Mouse (Mus musculus): ENCODE data around the gene Syt16.

Syt16 gene

DNA sequence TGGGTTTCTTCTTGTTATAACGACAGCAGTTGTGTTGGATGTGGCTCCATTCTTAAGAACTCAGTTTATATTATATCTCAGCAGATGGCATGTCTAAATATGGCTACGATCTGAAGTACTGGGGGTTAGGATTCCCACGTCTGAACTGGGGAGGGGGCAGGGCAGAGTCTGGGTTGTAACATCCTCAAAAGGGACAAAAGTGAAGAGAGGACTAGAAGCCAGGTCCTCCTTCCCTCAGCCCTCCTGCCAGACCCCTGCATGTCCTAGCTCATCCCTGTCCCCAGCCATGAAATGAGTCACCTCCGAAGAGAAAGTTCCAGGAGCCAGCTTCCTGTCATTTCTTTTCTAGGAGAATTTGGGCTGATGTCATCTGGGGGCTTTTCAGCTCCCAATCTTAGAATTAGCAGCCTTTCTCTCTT is 111.2 kb downstream of the Syt16 start:
- no peak for DNase-seq

DNA sequence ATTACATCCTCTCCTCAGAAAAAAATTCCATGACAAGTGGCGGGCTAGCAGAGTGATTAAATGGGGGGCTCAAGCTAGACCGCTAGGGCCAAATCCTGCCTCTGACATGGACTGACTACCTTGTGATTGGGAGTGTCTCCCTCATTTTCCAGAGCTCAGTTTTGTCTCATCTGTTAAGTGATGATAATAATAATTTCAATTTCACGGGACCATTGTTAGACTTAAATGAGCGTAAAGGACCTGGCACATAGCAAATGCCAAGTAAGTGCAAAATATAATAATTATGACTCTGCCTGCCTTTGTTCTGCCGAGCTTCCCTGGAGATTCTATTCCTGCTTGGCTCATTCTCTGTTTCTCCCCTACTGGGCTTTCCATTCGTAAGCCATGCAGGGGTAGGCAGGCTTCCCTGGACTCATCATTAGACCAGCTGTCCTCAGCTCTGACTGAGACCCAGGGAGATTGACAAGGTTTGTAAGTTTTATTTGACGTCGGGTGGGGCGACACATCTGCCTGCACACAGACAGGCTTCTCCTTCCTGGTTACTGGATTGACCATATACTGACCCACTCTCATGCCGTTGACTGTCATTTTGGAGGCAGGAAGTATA is 112.1 kb downstream of the Syt16 start:
- no peak for DNase-seq

DNA sequence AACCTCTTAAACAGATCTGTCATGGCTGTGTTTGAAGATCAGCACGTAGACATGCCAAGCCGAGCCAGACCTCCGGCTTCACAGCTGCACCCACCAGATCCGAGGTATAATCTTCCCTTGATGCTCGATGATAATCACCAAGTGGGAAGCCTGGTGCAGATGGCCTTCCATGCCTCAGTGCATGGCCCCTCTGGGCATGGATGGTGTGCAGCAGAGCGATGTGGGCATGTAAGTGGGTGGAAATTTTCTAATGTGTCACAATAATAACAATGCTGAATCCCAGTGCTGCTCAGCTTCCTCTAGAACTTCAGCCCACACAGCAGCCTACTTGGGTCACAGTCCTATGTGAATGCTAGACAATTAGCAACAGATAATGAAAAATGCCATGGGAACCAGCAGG is 119.4 kb downstream of the Syt16 start:
- DNase-seq, result no peak

DNA sequence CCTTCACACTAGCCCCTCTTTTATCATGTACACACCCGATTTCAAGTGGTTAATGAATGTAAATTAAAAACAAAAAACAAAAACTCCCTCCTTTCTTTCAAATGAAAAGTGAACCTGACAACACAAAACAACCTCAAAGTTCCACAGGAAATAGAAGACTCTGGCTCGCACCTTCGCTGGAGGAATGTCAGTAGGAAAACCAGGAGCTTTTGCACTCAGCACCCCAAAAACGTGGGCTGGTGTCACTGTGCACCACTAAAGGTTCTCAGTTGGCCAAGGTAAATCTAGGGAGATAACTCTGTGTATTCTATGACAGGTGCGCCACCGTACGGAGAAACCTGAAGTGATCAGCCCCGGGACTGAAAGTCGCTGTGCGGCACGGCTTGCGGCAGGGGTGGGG is 128.3 kb downstream of the Syt16 start:
- DNase-seq, result no peak

DNA sequence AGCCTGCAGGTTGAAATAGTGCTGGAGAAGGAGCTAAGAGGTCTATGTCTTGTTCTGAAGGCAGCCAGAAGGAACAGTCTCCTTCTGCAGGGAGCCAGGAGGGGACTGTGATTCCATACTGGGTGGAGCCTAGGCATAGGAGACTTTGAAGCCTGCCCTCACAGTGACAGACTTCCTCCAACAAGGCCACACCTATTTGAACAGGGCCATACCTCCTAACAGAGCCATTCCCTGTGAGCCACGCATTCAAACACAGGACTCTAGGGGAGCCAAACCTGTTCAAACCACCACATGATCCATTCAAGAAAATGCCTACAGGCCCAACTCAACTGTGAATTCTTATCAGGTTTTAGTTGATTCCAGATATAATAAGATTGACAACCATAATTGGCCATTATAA is 130.8 kb downstream of the Syt16 start:
- no peak for DNase-seq

DNA sequence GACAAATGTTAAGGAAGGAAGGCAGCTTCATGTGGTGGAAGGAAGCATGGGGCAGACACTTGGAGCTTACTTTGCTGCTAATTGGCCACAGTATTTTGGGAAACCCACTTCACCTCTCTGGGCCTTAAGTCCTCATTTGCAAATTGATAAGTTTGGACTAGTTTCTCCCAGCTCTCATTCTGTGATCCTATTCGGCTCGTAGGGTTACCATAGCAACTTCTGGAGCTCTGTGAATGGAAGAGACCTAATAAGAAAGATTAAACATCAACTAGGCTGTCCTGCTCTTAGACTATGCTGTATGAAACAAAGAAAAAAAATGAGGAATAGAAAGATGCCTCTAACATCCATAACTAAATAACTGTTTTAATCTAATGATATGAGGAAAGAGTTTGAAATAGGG is 134.3 kb downstream of the Syt16 start:
- no peak for DNase-seq

DNA sequence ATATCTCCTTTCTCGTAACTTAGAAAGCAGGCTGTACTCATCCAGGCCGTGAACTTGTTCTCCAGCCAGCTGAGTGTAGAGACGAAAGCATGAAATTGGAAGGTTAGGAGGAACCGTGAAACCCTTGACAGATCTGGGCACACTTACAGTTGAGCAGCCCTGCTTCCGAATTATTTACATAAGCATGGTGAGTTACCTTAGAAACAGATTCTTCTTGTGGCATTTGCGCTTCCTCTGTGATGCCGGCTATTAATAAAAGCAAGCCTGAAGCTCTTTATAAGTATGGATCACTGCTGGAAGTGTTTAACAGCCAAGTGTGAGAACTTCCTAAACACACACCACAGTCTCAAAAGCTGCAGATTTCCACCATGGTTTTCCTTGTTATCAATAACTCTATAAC is 144.7 kb downstream of the Syt16 start:
- DNase-seq, result no peak

DNA sequence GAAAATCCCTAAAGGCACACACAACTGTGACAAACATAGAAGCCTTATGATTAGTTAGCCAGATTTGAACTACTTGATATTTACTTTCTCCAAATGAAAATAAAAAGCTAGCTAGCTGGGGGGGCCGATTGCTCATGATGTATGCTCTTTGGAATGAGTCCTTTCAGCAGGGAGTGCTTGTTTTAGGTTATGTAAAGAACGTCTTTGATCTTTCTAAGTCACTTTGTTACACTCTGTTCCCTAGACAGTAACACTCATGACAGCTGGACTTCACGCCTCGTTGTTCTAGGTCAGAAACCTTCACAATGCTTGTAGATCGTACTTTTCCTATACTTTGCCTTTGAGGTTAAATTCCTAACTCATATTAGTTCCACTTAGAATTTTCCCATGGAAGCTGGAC is 146.9 kb downstream of the Syt16 start:
- DNase-seq, result no peak

DNA sequence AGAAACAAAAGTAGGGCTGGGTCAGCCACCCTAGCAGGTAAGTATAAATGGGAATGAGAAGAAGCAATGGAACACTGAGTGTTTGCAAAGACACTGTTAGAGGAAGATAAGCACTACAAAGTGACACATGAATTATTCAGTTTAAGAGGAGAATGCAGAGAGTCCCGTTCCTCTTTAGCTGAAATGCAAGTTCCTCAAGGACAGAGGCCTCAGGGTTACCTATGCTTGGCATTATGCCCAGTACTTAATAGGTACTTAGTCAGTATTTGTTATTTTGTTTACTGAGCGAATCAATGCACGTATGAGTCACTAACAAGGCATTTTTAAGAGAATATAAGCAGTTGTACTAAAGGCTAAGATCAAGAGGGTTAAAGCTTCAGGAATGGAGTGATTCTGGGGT is 163.3 kb downstream of the Syt16 start:
- DNase-seq, result no peak

DNA sequence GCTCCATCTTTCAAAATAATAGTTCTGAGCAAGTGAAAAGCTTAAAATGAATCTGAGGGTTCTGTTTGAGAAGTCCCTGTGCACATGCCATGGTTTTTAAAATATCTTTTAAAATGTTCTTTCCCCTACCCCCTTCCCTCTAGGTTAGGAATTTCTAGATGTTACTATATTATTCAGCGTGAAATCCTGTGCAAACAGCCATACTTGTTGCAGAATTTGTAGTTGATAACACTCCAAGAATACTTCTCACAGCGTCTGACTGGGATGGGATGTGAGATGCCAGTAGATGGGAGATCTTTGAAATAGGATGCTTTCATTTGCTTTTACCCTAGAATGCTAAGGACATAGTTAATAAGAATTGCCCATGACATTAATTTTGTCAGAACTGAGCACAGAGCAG is 165.6 kb downstream of the Syt16 start:
- DNase-seq, result no peak

DNA sequence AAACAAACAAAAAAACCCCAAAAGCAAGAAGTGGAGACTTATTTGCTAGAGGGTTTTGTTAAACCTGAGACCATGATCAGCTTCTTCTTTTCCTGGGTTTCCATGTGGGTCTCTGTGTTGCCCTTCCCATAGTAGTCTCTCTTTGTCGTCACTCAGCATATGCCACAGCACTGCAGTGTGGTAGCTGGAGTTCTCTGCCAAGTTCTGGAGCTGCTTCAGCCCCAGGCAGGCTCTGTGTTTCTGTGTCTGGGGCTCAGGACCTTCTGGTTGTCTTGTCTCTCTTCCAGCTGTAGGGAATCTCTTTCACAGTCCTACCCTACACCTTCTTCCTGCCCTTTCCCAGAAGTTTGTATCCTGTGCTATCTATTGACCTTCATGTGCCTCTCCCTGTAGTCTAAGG is 173.8 kb downstream of the Syt16 start:
- DNase-seq, result no peak

DNA sequence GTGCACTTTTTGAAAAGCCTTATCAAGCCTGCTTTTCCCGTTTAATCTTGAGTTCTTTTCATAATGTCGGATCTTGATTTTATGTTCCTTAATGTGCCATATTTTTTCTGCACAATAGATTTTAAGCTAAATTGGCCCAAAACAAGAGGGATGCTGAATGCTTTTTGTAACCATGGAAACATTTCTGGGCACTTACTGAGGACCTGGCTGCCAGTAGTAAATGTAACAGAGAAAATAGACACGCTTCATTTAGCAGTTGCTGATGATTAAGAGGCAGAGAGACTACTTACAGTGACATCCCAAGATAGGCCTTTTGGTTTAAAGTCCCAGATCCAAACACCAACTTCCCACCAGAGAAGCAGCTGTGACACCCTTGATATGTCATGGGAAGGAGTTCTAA is 176.4 kb downstream of the Syt16 start:
- DNase-seq, result no peak

DNA sequence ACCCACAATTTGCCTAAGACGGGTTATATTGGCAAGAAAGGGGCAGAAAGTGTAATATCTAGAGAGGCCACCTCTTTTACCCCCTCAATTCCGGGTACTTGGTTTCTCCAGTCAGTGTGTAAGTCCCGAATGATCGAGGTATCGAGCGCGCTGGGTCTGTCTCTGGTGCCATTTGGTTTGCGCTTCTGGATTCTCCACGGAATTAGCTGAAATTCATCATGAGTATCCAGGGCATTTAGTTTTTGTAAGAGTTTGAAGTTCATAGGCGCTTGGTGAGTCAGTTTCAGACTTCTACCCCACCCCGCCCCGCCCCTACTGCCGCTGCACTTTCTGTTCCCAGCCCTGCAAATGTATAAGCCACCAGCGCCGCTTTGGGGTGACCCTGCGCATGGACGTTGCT is 187.1 kb downstream of the Syt16 start:
- DNase-seq, result no peak

DNA sequence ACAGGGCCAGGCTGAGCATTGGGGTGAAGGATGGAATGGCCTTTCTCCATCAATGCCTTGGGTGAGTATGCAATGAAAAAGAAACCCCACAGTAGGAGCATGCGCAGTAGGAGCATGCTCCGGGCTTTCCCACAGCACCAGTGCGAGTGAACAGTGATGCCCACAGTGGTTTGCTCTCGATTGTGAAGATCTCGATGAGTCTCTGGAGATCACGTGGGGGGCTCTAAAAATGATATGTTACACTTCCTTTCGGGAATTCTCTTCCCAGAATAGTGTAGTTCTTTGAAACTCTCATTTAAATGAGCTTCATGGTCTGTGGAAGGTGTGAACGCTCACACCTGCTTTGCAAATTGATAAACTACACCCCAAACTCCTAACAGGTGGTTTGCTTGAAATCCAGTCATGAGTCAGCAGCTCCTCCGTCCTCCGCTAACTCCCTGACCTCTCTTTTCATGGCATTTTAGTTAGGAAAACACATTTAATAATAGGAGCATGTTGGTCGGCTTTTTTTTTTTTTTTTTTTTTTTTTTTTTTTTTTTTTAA is 190.9 kb downstream of the Syt16 start:
- DNase-seq, result no peak

DNA sequence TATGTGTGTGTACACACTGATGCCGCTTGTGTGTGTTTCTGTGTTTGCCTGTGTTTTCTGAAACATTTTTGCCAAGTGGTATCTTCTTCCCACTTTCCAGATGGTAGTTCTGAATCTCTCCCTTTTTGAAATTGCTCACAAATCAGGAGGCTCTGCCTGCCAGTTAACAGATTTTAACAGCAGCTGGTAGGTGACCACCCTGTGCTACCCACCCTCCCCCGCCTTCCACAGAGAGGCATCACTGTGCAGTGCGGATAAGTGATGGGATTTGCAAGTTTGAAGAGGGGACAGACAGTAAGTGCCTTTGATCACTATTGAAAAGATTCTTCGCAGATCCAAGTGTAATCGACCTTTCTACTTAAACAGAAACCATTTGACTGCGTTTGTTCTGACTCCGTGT is 191.4 kb downstream of the Syt16 start:
- DNase-seq, result no peak

DNA sequence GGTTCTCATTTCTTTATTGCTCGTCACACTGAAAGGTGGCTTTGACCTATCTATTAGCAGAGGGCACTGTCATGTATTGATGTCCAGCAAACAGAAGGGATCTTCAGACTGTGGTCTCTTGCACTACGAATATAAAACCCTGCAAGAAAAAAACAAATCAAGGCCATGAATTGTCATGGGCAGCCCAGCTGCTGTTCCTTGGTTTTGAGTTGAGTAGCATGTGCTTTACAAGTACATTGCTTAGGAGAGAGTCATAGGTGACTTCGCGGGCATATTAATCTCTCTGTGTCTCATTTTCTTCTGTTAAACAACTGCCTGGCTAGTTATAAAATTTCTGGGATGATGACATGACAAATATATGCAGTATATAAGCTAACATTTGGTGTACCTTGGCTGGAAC is 192.4 kb downstream of the Syt16 start:
- DNase-seq, result no peak

DNA sequence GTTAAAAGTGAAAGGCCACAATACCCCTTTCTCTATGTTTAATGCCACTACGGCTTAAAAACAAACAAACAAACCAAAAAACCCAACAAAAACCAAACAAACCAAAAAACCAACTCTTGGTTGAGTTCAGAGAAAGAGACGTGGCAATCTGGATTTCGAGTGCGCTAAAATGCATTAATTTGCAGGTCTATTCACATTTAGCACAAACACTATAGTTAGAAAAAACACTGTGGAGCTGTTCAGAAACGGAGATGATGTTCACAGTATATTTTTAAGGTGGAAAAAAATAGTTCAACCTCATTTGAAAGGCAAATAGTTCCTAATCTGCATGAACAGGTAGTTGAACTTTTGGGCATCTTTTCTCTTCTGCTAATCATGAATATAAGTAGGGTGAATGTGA is 192.8 kb downstream of the Syt16 start:
- DNase-seq, result no peak

DNA sequence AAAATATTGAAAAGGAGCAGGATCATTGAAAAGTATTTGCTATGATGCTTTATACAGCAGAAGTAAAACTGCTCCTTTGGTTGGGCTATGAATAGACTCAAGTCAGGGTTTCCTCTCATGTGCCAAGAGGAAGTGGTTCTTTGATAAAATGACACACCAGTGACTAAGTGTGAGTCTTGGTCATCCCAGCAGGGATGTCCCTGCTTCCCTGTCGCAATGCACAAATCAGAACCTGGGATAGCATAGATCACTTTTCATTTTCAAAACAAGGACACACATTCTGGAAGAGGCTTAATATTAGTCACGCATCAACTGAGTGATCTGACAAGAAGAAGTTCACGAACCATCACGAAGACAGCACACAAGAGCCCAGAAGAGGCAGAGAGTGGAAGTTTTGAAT is 195.1 kb downstream of the Syt16 start:
- no peak for DNase-seq

DNA sequence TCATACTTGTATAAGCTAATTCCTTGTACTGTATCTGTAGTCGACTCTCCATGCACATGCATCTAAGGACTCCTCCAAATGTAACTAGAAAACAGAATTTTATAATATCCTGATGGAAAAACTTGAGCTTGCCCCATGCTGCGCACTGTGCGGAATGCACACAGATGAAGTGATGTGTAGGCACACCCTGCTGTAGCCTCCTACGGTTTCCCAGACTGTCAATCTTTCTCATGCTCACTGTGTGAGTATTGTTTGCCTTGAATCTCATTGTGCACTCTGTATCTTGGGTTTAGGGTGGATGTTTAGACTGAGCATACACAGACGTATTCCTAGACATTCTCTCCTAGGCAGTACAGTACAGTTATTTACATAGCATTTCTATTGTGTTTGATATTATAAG is 203.9 kb downstream of the Syt16 start:
- DNase-seq, result no peak

DNA sequence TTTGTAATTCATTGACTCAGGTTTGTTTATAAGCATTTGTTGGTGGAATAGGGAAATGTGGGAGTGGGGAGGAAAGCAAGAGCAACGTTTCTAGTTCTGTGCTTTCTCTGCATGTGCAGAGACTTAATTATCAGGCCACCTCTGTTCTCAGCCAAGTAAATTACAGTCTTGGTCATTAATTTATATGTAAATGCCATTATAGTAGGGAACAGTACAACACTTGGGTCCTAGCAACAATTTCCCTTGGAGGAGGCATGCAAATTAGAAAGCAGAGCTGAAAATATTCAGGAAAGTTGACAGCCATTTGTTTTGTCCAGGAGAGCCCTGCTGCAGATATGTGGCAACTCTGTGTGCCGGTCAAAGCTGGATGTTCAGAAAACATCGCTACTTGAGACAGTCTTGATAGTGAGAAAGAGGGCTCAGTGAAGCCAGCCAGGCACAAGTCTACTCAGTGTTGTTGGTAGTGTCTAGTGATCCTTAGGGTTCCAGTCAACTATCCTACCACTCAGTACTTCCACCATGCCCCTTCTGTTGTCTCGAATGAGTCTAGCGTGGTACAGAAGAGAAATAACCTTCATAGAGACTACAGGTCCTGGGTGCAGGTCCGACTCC is 205.1 kb downstream of the Syt16 start:
- DNase-seq, result no peak

DNA sequence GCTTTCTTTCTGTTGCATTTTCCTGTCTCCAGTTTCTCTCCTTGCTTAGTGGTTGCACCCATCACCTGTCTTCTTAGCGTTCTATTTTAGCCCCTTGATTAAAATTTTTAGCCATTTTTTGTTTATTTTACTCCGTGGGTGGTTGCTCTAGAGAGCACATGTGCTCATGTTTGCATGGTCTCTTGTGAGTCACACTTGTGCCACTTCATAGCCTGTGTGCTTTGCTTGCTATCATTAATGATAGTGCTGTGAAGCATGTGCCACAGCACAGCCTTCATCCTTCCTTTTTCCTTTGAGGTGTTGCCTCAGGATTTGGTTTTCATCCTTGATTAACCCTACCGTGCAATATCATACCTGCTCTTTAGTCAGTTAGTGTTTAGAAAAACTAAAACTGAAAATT is 214.7 kb downstream of the Syt16 start:
- DNase-seq, result no peak

DNA sequence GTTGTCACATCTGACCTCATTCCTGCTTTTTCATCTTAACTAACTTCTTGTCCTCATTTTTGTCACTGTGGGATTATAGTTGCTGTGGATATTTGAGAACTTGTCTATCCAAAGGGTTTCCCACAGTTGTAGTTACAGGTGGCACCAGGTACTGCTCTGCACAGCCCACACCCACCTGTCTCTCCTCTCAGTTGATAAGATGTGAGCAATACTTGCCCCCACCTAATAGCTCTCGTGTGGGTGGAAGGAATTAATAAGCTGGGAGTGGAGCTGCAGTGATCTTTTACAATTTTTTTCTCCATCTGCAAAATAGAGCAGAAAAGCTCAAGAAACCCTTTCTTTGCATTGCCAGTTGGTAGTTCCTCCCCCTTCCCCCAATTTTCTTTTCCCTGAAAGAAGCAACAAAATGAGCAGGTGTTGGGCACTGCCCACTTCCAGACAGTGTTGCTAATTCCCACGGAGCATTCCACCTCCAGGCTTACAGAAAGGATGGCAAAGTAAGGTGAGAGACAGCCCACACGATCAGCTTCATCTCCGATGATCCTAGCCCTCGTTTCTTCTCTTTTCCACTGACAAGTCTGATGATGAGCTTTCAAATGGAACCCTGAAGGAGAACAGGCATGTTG is 218.8 kb downstream of the Syt16 start:
- DNase-seq, result no peak

DNA sequence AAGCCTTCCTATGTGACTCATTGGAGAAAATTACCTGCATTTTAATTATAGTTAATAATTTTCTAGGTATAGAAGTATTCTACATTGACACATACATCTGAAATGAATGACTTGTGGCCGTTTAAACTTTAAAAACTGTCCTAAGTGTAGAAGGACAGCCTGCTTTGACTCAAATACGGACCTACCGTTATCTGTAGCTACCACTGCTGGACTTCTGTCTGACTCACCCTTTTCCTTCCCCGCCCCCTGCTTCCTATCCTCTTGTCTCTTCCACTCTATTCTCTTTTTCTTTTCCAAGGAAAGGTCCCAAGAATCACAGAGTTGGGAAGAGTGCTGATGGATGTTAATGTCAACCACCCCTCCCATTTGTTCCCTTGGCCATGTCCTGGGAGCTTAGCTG is 222.4 kb downstream of the Syt16 start:
- no peak for DNase-seq

DNA sequence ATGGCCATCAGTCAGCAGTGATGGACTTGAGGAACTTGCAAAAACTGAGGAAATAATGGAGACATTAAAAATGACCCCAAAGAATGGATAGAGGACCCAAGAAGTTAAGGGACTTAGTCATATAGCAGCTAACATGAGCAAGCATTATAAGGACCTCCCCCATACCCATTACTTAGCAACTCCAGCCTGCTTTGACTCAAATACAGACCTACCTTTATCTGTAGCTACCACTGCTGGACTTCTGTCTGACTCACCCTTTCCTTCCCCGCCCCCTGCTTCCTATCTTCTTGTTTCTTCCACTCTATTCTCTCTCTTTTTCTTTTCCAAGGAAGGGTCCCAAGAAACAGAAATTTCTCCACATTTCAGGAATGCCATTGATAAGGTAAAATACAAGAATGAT is 223.2 kb downstream of the Syt16 start:
- no peak for DNase-seq

DNA sequence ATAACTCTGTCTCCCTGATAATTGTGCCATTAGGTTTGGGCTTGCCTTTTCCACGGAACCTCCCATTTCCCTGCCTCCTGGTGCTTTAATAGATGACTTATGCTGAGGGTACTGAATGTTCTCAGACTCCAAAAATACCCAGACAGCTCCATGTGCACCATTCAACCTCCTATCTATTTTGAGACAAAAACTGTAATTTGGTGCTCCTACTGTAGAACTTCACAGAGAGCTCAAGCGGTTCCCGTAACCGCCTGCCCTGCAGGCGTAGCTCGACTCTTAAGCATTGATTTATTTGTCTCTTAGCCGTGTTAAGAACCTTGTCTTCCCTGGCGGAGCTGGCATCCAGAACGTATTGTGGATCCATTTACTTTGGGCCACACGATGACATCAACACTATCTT is 233.3 kb downstream of the Syt16 start:
- DNase-seq, result no peak
